Mouse (Mus musculus) forelimb bud, embryonic 11.5 days (tissue): ENCODE measurements around the gene Fam69b.

Source experiments
- DNase-seq: peaks from one replicate; pipeline ENCODE4 v3.0.0-alpha.2; 2012; ENCODE audit warnings: low read depth, low spot score

Fam69b gene

DNA sequence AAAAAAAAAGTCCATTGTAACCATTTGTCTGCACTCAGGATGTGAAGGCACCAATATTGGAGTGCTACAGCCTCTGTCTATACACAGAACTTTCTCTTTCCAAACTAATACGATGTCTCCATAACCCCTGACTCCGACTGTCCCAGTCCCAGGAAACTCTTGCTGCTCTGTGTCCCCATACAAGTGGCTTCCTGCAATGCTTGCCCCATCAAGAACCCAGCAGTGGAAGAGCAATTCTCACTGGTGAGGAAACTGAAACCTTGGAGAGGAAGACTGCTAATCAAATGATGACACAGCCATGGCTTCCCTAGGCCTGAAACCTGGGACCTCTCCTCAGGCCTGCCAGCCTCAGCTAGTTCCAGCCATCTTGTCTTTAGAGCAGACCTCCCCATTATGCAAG lies 30.4 kb upstream of the Fam69b start:
- no peak for DNase-seq

DNA sequence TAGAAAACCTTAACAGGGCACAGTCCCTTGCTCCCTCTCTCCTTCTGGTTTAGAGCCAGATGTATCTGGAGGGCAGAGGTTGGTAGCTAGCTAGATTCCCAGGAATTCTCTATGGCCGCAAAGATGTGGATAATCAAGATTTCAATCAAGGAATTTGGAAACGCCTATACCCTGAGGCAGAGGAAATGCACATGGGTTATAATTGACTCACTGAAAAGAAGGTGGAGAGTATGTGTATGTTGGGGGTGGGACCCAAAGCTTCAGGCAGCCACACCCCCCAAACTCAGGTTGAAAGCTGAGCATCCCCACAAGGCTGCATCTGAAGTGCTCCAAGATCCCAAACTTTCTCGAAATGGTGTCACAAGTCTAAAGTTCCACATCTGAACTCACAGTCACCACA lies 29.8 kb upstream of the Fam69b start:
- no peak for DNase-seq

DNA sequence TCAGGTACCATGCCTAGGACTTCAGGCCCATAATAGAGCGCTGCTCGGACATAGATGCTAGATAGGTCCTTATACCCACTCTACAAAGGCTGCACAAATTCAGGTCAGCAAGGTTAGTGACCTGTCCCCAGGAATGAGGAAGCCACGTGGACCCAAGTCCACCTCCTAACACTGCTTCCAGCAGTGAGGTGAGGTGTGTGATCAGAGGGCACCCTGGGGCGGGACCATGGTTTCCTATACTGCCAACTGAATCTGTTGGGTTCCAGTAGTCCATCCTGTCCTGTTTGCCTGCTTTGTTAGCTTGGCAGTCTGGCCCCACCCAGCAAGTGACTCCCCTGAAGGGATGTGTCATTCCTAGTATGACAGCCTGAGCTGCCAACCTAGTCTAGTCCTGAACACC lies 28.3 kb upstream of the Fam69b start:
- DNase-seq: no peak

GRCm38 (mm10) chr2:26600664-26601063 lies 27.6 kb upstream of the Fam69b start:
- DNase-seq: no peak

- no peak for DNase-seq
Observed at GRCm38 (mm10) chr2:26601595-26601994, 26.7 kb upstream of the Fam69b start.

DNA sequence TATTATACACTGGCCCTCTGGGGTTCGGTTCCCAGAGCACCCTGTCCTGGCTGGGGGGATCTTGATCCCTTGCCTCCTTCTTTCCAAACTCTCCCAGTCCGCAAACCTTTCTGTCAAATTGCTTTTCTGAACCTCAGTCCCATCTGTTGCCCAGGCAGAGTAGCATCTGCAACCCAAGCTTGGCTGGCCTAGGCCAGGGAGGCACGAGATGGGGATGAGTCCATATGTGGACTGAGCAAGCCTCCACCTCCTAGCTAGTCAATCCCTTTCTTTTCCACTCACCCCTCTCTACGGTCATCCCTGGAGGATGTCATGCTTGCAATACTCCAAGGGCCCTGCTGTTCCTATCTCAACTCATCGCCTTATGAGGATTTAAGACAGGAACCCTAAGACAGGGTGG lies 25.6 kb upstream of the Fam69b start:
- DNase-seq: no peak

- DNase-seq: no peak
Observed at GRCm38 (mm10) chr2:26603159-26603558, 25.1 kb upstream of the Fam69b start.

DNA sequence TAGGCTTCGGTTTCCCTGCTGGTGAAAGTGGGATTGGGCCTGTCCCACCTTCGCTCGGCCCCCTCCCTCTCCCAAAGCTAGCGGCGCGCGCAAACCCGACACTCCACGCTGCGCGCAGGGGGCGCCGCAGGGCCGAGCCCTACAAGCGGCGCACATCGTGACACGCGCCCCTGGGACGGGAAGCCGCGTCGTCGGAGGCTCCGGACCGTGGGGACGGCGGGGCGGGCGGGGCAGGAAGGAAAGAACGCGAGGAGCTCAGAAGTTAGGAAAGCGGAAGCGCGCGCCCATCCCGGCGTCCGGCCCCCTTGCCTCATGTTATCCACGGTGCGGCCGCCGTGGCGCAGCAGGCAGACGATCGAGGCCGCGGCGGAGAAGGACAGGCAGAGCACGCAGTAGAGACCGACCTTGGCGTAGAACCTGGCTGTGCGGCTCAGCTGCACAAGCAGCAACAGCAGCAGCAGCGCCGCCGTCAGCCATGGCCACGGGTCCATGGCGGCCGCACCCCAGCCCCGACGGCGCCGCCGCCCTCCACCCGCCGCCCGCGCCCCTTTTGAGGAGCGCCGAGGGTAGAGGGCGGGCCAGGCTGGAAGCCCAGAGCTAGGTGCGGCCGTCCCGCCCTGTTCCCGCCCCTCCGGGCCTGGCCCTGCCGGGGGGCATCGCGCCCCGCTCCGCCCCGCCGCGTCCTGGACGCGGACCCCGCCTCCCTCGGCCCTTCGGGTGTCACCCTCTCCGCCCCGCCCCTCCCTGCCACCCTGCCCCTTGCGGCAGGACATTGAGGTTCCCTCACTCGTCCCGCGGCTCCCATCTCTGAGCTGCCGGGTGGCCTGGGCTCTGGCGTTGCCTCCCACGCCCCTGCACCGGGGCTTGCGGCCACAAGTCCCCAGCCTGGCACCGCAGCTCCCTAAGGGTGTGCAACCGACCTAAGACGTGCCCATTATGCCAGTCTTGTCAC lies 24.3 kb upstream of the Fam69b start, which contains the start of gene Agpat2:
Gene Agpat2 (minus strand): TSS at position 698 of the 952 bp plus-strand sequence.
- DNase-seq: peak; percentile 57

GRCm38 (mm10) chr2:26605331-26605730 lies 22.9 kb upstream of the Fam69b start:
- DNase-seq: no peak

GRCm38 (mm10) chr2:26606579-26606978 lies 21.7 kb upstream of the Fam69b start:
- DNase-seq: no peak

DNA sequence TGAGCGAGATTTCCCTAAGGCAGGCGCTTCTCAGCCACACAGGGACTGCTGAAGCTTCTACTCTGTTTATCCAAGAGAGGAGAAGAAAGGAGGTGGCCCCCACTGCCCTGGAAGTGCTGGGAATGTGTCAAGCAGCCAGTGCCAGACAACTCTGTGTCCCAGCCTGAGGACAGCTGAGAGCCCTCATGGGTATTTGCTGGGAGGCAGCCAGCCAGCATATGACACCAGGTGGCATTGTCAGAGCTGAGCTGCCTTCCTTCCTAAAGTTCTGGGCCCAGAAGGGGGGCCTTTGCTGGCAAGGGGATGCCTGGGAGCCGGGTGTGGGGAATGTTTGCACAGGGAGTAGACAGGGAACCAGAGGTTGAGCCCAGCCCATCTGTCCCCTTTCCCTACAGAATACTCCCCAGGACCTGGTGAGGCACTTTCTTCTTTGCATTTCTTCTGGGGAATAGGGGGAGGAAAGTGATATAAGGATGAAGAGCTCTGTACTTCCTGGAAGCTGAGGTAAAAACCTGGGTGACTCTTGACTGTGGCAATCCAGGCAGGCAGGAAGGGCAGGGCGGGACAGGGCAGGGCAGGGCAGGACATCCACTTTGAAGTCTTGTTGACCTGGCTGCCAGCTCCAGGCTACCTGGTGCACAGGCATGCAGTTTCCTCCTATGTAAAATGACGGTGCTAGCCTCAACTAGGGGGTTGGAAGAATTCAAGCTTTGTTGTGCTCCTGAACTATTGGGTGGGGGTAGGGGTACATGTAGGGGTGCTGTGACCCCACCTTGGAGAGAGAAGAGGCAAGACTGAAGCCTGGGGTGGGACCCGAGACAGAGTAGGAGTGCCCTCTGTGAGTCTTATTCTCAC lies 21.0 kb upstream of the Fam69b start:
- no peak for DNase-seq

- no peak for DNase-seq
Observed at GRCm38 (mm10) chr2:26608781-26609180, 19.5 kb upstream of the Fam69b start.

- DNase-seq: no peak
Observed at GRCm38 (mm10) chr2:26609261-26609661, 19.0 kb upstream of the Fam69b start.

GRCm38 (mm10) chr2:26610526-26610925 lies 17.7 kb upstream of the Fam69b start:
- DNase-seq: no peak

DNA sequence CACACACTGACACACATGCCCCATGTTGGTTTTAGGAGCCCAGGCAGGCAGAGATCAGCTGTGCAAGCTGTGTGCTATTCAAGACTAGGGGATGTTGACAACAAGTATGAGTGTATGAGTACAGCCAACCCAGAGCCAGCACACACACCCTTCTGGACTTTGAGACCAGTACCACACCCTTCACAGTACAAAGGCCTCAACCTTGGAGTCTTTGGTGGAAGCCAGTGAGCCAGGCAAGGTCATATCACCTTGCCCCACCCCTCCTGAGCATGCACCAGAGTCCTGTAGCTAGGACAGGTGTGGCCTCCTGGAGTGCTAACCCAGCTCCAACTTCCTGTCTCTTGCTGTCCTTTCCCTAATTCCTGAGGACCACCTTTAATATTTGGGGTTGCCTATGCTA lies 17.2 kb upstream of the Fam69b start:
- DNase-seq: no peak

- DNase-seq: no peak
Observed at GRCm38 (mm10) chr2:26611896-26612295, 16.4 kb upstream of the Fam69b start.

DNA sequence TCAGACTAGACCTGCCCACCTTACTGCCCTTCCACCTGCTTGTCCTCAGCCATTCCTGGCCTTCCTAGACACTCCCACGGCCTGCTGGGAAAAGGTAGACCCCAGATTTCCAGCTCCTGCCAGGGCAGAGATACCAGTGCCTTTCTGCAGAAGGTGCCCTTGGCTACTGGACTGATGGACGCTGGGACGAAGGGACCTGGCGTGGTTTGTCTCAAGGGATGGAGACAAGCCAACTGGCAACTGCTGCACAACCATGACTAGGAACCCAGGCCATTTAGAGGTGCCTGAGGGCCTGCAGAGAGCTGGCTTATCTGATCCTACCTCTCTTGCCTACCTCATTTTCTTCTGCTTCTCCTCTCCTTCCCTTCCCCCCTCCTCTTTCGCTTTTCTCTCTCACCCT lies 13.4 kb upstream of the Fam69b start:
- DNase-seq: no peak

- no peak for DNase-seq
Observed at GRCm38 (mm10) chr2:26615459-26616124, 12.7 kb upstream of the Fam69b start.

- no peak for DNase-seq
Observed at GRCm38 (mm10) chr2:26617331-26617730, 10.9 kb upstream of the Fam69b start.

DNA sequence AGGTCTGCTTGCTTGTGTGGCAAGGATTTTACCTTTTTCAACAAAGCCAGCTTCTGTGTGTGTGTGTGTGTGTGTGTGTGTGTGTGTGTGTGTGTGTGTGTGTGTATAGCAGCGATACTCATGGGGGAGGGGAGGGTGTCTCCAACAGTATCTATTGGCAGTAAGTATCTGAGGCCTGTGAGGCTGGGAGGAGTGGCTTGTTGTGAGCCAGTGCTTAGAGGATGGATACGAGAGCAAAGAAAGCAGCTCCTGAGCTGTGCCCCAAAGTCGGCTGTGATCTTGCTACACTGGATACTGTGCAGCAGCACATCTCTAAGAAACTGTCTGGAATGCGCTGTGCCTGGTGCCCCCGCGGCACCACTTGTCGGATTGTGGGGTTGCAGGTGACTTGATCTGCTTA lies 10.3 kb upstream of the Fam69b start:
- no peak for DNase-seq

DNA sequence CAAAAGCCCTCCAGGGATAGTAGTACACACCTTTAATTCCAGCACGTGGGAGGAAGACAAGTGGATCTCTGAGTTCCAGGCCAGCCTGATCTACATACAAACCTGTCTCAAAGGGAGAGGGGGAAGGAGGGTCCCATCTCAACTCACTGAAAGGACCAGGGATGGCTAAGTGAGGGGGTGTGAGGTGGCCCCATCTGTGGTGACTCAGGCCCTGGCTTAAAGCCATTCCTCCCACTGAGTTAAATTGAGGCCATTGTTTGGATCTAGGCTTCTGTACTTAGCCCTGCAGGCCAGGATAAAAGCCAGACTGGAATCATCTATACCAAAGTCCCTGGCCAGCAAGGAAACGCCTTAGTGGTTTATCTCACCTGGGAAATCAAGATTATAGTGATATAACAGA lies 7.0 kb upstream of the Fam69b start:
- DNase-seq: no peak

- DNase-seq: no peak
Observed at GRCm38 (mm10) chr2:26622984-26623383, 5.3 kb upstream of the Fam69b start.
